Mouse (Mus musculus): ENCODE results near the gene Pkn3.

Gene Pkn3

GRCm38 (mm10) chr2:30063235-30063634 lies 14.2 kb upstream of the Pkn3 start:
- no peak for DNase-seq (ENCODE audit: low read depth, low spot score)

DNA sequence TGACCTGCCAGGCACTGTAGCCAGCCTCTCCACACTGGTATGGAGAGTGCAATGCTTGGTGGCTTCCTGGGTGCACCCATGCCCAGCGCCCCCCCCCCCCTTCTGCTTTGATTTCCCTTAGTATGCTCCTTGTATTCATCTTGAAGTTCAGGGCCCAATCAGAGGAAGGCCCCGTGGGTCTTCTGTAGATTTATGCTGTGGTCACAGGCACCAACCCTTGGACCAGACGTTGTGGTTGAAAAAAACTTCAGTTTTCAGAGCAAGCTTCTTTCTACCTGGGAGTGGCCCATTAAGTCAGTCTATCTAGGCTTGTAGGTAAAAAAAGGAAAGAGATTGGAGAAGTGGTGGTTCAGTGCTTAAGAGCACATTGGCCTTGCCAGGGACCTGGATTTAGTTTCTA lies 13.7 kb upstream of the Pkn3 start:
- DNase-seq (ENCODE audit: low read depth, low spot score): peak; percentile 28

GRCm38 (mm10) chr2:30064298-30064697 lies 13.2 kb upstream of the Pkn3 start:
- no peak for DNase-seq (ENCODE audit: low read depth, low spot score)

- DNase-seq (ENCODE audit: low read depth, low spot score): peak; percentile 96
Observed at GRCm38 (mm10) chr2:30066046-30066901, 11.2 kb upstream of the Pkn3 start.

- peak; percentile 70 for DNase-seq (ENCODE audit: low read depth, low spot score)
Observed at GRCm38 (mm10) chr2:30067031-30067888, 10.2 kb upstream of the Pkn3 start.

DNA sequence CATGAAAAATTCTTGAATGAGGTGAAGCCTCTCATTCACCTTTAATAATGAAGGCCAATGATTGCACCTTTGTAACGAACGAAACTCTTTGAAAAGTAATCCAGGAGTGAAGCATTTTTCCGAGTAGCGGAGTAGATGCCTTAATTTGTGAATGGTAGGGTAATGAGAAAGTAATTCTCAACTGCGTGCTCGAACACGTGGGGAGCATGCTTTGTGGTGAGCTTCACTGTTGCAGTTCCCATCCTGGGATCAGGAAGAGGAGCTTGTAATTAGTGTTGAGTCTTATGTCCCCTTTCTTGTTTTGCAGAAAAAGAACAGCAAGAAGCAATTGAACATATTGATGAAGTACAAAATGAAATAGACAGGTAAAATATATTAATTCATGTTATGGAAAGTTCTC lies 9.5 kb upstream of the Pkn3 start:
- no peak for DNase-seq (ENCODE audit: low read depth, low spot score)

GRCm38 (mm10) chr2:30072875-30073274 lies 4.6 kb upstream of the Pkn3 start:
- no peak for DNase-seq (ENCODE audit: low read depth, low spot score)

GRCm38 (mm10) chr2:30073285-30073684 lies 4.2 kb upstream of the Pkn3 start:
- DNase-seq (ENCODE audit: low read depth, low spot score): no peak

- no peak for DNase-seq (ENCODE audit: low read depth, low spot score)
Observed at GRCm38 (mm10) chr2:30075625-30076024, 1.9 kb upstream of the Pkn3 start.

DNA sequence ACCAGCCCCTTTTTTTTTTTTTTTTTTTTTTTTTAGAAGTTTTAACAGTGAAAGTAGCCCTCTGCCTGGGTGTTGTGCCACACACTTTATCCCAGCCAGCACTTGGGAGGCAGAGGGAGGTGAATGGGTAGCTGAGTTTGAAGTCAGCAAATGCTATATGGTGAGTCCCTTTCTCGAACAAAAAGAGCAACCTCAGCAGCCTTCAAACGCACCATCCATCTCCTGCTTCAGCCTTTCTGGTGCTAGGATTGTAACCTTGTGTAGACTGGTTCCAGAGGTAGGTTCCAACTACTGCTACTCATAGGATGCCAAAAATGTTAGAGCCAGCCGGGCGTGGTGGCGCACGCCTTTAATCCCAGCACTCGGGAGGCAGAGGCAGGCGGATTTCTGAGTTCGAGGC lies 1.0 kb upstream of the Pkn3 start:
- DNase-seq (ENCODE audit: low read depth, low spot score): no peak

DNA sequence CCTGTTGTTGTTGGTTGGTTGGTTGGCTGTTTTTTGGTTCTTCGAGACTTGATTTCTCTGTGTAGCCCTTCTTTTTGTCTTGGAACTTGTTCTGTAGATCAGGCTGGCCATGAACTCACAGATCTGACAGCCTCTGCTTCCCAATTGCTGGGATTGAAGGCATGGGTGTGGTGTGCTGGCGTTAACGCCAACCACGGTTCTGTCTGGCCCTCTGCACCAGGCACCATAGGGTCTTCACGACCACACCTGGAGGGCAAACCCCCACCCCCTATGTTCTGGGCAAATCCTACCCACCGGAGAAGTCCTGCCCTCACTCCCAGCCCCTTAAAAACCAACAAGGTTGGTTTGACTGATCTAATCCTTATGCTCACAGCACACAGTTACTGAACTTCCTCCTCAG lies 525 bp upstream of the Pkn3 start:
- DNase-seq (ENCODE audit: low read depth, low spot score): no peak

- no peak for DNase-seq (ENCODE audit: low read depth, low spot score)
Observed at GRCm38 (mm10) chr2:30078349-30078712, 847 bp downstream of the Pkn3 start.

DNA sequence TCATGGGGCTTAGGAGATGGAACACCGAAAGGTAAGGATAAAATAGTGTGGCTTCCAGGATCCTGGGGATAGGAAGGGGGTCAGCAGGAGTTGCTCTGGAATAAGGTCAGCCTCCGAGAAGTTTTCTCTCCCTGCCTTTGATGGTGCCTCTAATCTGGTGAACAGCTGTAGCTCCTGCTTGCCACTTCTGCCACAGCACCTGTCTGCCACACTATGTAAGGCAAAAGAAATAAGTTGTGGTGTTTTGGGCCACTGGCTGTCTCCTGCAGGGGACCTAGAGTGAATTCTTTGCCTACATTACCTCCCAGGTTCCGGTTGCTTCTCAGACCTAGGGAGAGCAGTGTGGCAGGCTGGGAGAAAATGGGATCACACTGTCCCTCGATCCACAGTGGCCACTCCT lies 1.3 kb downstream of the Pkn3 start:
- no peak for DNase-seq (ENCODE audit: low read depth, low spot score)

GRCm38 (mm10) chr2:30080181-30080800 lies 2.8 kb downstream of the Pkn3 start:
- DNase-seq (ENCODE audit: low read depth, low spot score): no peak

GRCm38 (mm10) chr2:30084113-30084512 lies 6.6 kb downstream of the Pkn3 start:
- DNase-seq (ENCODE audit: low read depth, low spot score): no peak

- DNase-seq (ENCODE audit: low read depth, low spot score): no peak
Observed at GRCm38 (mm10) chr2:30084632-30085031, 7.1 kb downstream of the Pkn3 start.

DNA sequence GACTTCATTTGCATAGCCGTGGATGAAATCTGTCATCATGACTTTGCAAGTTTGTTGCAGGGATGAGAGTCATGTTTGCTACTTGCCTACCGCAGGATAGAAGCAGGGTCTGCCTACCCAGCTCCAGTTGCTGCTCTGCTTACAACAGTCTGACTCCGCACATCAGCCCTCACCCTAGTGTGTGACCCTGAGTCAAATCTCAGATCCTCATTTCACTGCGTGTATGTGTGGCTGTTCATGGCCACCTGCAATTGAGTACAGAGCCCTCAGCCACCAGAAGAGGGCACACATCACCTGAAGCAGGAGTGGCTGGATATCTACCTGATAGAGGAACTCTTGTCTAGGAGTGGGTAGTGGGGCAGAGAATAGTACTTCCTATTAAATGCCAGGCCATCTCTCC lies 9.8 kb downstream of the Pkn3 start:
- no peak for DNase-seq (ENCODE audit: low read depth, low spot score)

DNA sequence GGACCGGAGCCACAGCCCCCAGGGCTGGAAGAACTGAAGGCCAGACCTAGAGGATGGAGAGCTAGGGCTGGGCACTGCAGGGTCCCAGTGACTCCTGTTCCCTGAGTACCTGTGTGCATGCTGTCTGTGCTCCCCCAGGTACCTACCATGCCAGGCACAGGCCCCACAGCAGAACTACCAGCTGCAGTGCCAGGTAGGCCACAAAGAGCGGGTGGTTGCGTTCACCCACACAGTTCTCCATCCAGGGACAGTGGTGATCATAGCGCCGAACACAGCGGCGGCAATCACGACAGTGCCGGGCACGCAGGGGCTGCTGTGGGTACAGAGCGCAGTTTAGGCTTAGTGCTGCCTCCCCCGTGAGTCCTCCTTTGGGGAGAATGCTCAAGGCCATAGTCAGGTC lies 14.0 kb downstream of the Pkn3 start:
- DNase-seq (ENCODE audit: low read depth, low spot score): no peak

DNA sequence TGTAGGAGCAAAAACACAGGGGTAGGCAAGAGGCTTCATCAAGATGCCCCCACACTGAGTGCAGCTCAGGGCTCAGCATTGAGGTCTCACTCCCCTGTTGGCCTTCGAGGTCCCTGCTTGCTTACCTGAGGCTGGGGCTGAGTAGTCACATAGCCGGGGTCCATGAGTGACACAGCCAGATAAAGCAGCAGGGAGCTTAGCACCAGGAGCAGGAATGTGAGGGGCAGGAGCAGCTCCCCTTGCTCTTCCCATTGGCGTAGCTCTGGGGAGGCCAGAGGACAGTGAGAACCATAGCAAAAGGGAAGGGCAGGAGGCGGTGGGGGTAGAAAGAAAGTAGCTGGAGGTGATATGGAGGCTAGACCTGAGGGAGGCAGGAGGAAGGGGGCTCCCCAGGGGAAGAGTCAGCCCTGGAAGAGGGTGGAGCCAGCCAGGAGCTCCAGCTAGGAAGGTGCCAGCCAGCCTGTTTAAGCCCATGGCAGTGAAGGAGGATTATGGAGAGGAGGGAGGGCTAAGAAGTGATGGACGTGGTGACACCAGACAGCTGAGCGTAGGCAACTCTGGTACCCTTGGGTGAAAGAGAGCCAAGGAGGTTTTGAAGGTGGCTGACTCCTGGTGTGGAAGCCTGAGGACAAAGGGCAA lies 14.9 kb downstream of the Pkn3 start:
- no peak for DNase-seq (ENCODE audit: low read depth, low spot score)

- peak; percentile 99 for DNase-seq (ENCODE audit: low read depth, low spot score)
Observed at GRCm38 (mm10) chr2:30093471-30094207, 16.2 kb downstream of the Pkn3 start, which contains the start of gene Zdhhc12. Gene Zdhhc12, minus strand, starts transcription at chr2:30093648.

DNA sequence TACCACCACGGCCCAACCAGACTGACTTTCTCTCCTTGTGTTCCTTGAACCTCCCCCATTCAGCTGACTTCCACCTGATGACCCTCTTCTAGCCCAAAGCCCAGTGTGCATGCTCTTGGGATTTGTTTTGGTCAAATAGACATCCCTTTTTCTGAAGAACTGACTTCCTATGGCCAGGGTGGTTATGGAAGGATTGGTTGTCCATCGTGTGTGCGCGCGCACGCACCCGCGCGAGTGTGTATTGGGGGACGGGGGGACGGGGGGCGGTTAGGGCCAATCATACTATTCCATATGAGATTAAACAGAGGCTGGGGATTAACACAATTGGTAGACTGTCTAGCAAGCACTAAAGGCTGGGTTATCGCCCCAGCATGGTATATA lies 16.7 kb downstream of the Pkn3 start:
- no peak for DNase-seq (ENCODE audit: low read depth, low spot score)

All from CD4-positive, CD25-positive, alpha-beta regulatory T cell, adult 2 months (primary cell).